8 mouse cellular contexts compared by ENCODE assay signal in genomic region chr6:144782866-144783265, GRCm38 (mm10). TPM values are rescaled to one million over a fixed set of nuclear protein-coding genes. Genes with fewer than 3 reads are reported as not detected.
DNase-seq lines count a peak whose midpoint lies in the region; ATAC-seq and TF ChIP-seq lines count a peak whose summit lies in the region.

No protein-coding gene starts in this region.

- no peak overlapping the region for H3K27ac ChIP-seq in heart, embryonic 16.5 days (ENCODE audit: low read length)
- H3K27ac ChIP-seq in heart, adult 2 months, result no peak overlapping the region
- H3K27ac ChIP-seq in liver, embryonic 15.5 days (replicated peaks), result peak overlapping the region; percentile 64

- peak overlapping the region; percentile 96 for H3K4me2 ChIP-seq in heart, embryonic 16.5 days (ENCODE audit: low read depth, low read length)
- peak overlapping the region; percentile 62 for H3K4me2 ChIP-seq in liver, embryonic 15.5 days

- intact Hi-C loops in heart, adult 2 months (cut with DNase I), result loop anchor here (10.0 kb wide), 1 partner anchor 138 kb away; no protein-coding TSS in a partner anchor

- DNase-seq in heart, adult 2 months, result no peak
- DNase-seq in right cerebral cortex, postnatal 4 days, result peak; percentile 13
- DNase-seq in urinary bladder, postnatal 14 days (ENCODE audit: low spot score), result no peak
- DNase-seq in MN1 (ENCODE audit: low spot score), result no peak

- H3K79me2 ChIP-seq in heart, adult 2 months (replicated peaks; ENCODE audit: control insufficient read depth, insufficient read depth, low read length), result no peaks in the 10 kb centered on the region

- peak overlapping the region; percentile 84 for H3K4me3 ChIP-seq in heart, embryonic 16.5 days (ENCODE audit: low read length)
- no peak overlapping the region; the same call in 1 of the 2 replicates for H3K4me3 ChIP-seq in heart, adult 2 months
- peak overlapping the region; percentile 59 for H3K4me3 ChIP-seq in liver, embryonic 15.5 days (replicated peaks)

- H3K4me1 ChIP-seq in heart, embryonic 16.5 days (ENCODE audit: control insufficient read depth, insufficient read depth, low read length), result peaks cover 6% of the 10 kb centered on the region
- H3K4me1 ChIP-seq in heart, adult 2 months (ENCODE audit: control insufficient read depth, insufficient read depth, low read length), result no peaks in the 10 kb centered on the region
- H3K4me1 ChIP-seq in liver, embryonic 15.5 days (replicated peaks), result 0 out of 2 replicates have a peak, but pooled peaks cover 6% of the 10 kb centered on the region

- TF ChIP-seq CTCF in heart, adult 2 months (IDR thresholded peaks at IDR 0.05), result no peak

- H3K27me3 ChIP-seq in heart, embryonic 16.5 days (ENCODE audit: control insufficient read depth, insufficient read depth, low read length), result peaks cover 17% of the 10 kb centered on the region
- no peaks in the 10 kb centered on the region; the same call in 1 of the 2 replicates for H3K27me3 ChIP-seq in heart, adult 2 months (ENCODE audit: control insufficient read depth, insufficient read depth, low read length)
- peaks cover 36% of the 10 kb centered on the region for H3K27me3 ChIP-seq in liver, embryonic 15.5 days

- no peaks in the 10 kb centered on the region for H3K9me3 ChIP-seq in heart, embryonic 16.5 days (replicated peaks; ENCODE audit: control insufficient read depth, low read length)
- H3K9me3 ChIP-seq in liver, embryonic 15.5 days (replicated peaks), result no peaks in the 10 kb centered on the region

- TF ChIP-seq EP300 in heart, adult 2 months (IDR thresholded peaks at IDR 0.05; ENCODE audit: insufficient read depth, low read depth, low read length), result no peak

- WGBS in heart, embryonic 16.5 days, result 13% methylated on average over 12 of the region's 12 CpGs
- WGBS in heart, adult 2 months, result 44% methylated on average over 12 of the region's 12 CpGs
- 13% methylated on average over 12 of the region's 12 CpGs for WGBS in liver, embryonic 15.5 days (ENCODE audit: insufficient replicate concordance)

- no peak for ATAC-seq in heart, embryonic 16.5 days (replicated peaks; ENCODE audit: extremely low read depth, insufficient read depth, low FRiP score)
- peak; percentile 39 for ATAC-seq in common myeloid progenitor, adult 5-6 weeks (replicated peaks; ENCODE audit: low read depth, poor library complexity, severe bottlenecking)
- peak; percentile 55 for ATAC-seq in granulocyte monocyte progenitor cell, adult 5-6 weeks (replicated peaks; ENCODE audit: poor library complexity, severe bottlenecking)
- ATAC-seq in liver, embryonic 15.5 days (ENCODE audit: insufficient read depth), result no peak

- no peak for TF ChIP-seq POLR2A in heart, adult 2 months (IDR thresholded peaks at IDR 0.05; ENCODE audit: insufficient read depth, low read depth, low read length)

- H3K36me3 ChIP-seq in heart, embryonic 16.5 days (ENCODE audit: control insufficient read depth, insufficient read depth), result no peaks in the 10 kb centered on the region
- no peaks in the 10 kb centered on the region for H3K36me3 ChIP-seq in heart, adult 2 months (ENCODE audit: control insufficient read depth, insufficient read depth, low read length)
- no peaks in the 10 kb centered on the region for H3K36me3 ChIP-seq in liver, embryonic 15.5 days (replicated peaks)

- H3K9ac ChIP-seq in heart, embryonic 16.5 days (ENCODE audit: low read length), result peak overlapping the region; percentile 80
- no peak overlapping the region for H3K9ac ChIP-seq in heart, adult 2 months (ENCODE audit: low read depth, low read length)
- no peak overlapping the region; the same call in 1 of the 2 replicates for H3K9ac ChIP-seq in liver, embryonic 15.5 days

RNA-seq across cellular contexts. Expression of gene Sox5, which starts 1.1 kb away (rescaled TPM):
- 8.8 and 10.2 TPM in 2 replicates for polyA plus RNA-seq in heart, embryonic 16.5 days (2015; fragmentation: Nextera tagmentation; extraction: Ambion mirVana)
- 1 to 10 TPM; 2.4 to 3.4 TPM for total RNA-seq in heart, adult 2 months (2021)
- 1.7 and 2.1 TPM in 2 replicates for polyA plus RNA-seq in heart, adult 2 months (2012; rRNA removed)
- 1.2 and 11.3 TPM in 2 replicates for total RNA-seq in common myeloid progenitor, adult 5-6 weeks (2017)
- not detected in 2 replicates for total RNA-seq in granulocyte monocyte progenitor cell, adult 5-6 weeks (2014; fragmentation: Nextera tagmentation)
- 0.04 TPM in 1 of 2 replicates, not detected in the other for total RNA-seq in granulocyte monocyte progenitor cell, adult 5-6 weeks (2017)
- 4.2 and 5.3 TPM in 2 replicates for polyA plus RNA-seq in liver, embryonic 15.5 days (2015; fragmentation: Nextera tagmentation; extraction: Ambion mirVana)

Comparison
In these comparisons a context has a peak if more than half of its experiments do, and no peak if none do; other contexts are left out.
1. ATAC-seq: peak in common myeloid progenitor, adult 5-6 weeks (single experiment) and granulocyte monocyte progenitor cell, adult 5-6 weeks (single experiment); none in heart, embryonic 16.5 days (single experiment) and liver, embryonic 15.5 days (single experiment).